Comparison of ENCODE assay signal across 9 mouse cellular contexts in the genomic region with DNA sequence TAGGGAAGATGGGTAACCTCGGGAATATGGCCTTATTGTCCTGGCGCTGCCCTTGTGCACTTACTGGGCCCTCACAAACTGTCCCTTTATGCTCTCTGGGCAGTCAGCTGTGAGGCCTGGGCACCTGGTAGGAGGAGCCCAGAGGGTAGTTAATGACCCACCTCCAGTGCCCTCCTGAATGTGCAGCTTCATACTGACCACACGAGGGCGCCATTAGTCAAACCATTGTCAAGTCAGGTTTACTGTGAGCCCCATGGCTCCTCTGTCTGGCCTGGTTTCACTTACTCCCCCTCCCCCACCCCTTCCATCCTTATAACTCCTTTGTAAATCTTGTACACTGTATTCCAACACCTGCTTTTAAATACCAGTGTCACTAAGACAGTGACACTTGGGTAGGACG. TPM values are rescaled to one million over a fixed set of nuclear protein-coding genes. Genes with fewer than 3 reads are reported as not detected.
DNase-seq lines count a peak whose midpoint lies in the region; ATAC-seq and TF ChIP-seq lines count a peak whose summit lies in the region.
"Had no signal": no experiment of that assay in that cellular context is flagged by ENCODE, and none has a peak within 500 bp of the region (broad histone marks: within the 10 kb centered on the region; RNA-seq: fewer than 3 reads in every experiment).

No protein-coding gene starts in this region.

- no peaks in the 10 kb centered on the region for H3K9me3 ChIP-seq in MEL (replicated peaks; ENCODE audit: insufficient read depth, low read length)
- no peaks in the 10 kb centered on the region for H3K9me3 ChIP-seq in forebrain, embryonic 15.5 days
- H3K9me3 ChIP-seq in intestine, embryonic 14.5 days (ENCODE audit: control insufficient read depth, low read length) = no peaks in the 10 kb centered on the region
- H3K9me3 ChIP-seq in liver, embryonic 15.5 days (replicated peaks) = no peaks in the 10 kb centered on the region
- H3K9me3 ChIP-seq in neural tube, embryonic 15.5 days (replicated peaks) = 0 out of 2 replicates have a peak, but pooled peaks cover 4% of the 10 kb centered on the region

- no peak overlapping the region for H3K27ac ChIP-seq in MEL (ENCODE audit: control insufficient read depth, low read depth, low read length)
- H3K27ac ChIP-seq in forebrain, embryonic 15.5 days (replicated peaks) = no peak overlapping the region
- H3K27ac ChIP-seq in intestine, embryonic 14.5 days (ENCODE audit: low read depth) = no peak overlapping the region
- H3K27ac ChIP-seq in liver, embryonic 15.5 days (replicated peaks) = no peak overlapping the region
- H3K27ac ChIP-seq in neural tube, embryonic 15.5 days (replicated peaks) = no peak overlapping the region

- no peak for TF ChIP-seq EP300 in MEL (IDR thresholded peaks at IDR 0.05; ENCODE audit: low read depth in 1 of 2, low read length in 2 of 2)

- TF ChIP-seq POLR2A in MEL (IDR thresholded peaks at IDR 0.05; ENCODE audit: control insufficient read depth in 1 of 2, insufficient read depth in 1 of 2, low read depth in 1 of 2, low read length in 2 of 2, poor library complexity in 1 of 2) = no peak

- no peak overlapping the region for H3K4me2 ChIP-seq in forebrain, embryonic 15.5 days (replicated peaks)
- no peak overlapping the region for H3K4me2 ChIP-seq in intestine, embryonic 14.5 days (ENCODE audit: low read length)
- H3K4me2 ChIP-seq in liver, embryonic 15.5 days = no peak overlapping the region
- no peak overlapping the region for H3K4me2 ChIP-seq in neural tube, embryonic 15.5 days

- no peak overlapping the region for H3K4me3 ChIP-seq in MEL (ENCODE audit: control insufficient read depth in 1 of 2, insufficient read depth in 1 of 2, low read depth in 2 of 2, low read length in 2 of 2)
- no peak overlapping the region for H3K4me3 ChIP-seq in forebrain, embryonic 15.5 days
- no peak overlapping the region for H3K4me3 ChIP-seq in intestine, embryonic 14.5 days (ENCODE audit: low read depth, low read length)
- H3K4me3 ChIP-seq in liver, embryonic 15.5 days (replicated peaks) = no peak overlapping the region
- H3K4me3 ChIP-seq in neural tube, embryonic 15.5 days (replicated peaks) = no peak overlapping the region

- 34% methylated on average over 5 of the region's 5 CpGs for WGBS in forebrain, embryonic 15.5 days
- WGBS in intestine, embryonic 14.5 days = 24% methylated on average over 5 of the region's 5 CpGs
- 18% methylated on average over 5 of the region's 5 CpGs for WGBS in liver, embryonic 15.5 days (ENCODE audit: insufficient replicate concordance)
- WGBS in neural tube, embryonic 15.5 days = 25% methylated on average over 5 of the region's 5 CpGs

- H3K79me2 ChIP-seq in MEL (ENCODE audit: control insufficient read depth, insufficient read depth, low read length, poor library complexity) = no peaks in the 10 kb centered on the region

- H3K9ac ChIP-seq in MEL (ENCODE audit: control insufficient read depth, low read depth, low read length, poor library complexity, severe bottlenecking) = no peak overlapping the region
- H3K9ac ChIP-seq in forebrain, embryonic 15.5 days (replicated peaks) = no peak overlapping the region
- no peak overlapping the region for H3K9ac ChIP-seq in intestine, embryonic 14.5 days (ENCODE audit: low read length)
- H3K9ac ChIP-seq in liver, embryonic 15.5 days = no peak overlapping the region
- no peak overlapping the region for H3K9ac ChIP-seq in neural tube, embryonic 15.5 days (replicated peaks)

- H3K36me3 ChIP-seq in MEL (ENCODE audit: control insufficient read depth in 1 of 2, insufficient read depth in 2 of 2, low read length in 2 of 2) = no peaks in the 10 kb centered on the region
- H3K36me3 ChIP-seq in forebrain, embryonic 15.5 days = peaks cover 49% of the 10 kb centered on the region
- no peaks in the 10 kb centered on the region for H3K36me3 ChIP-seq in intestine, embryonic 14.5 days (ENCODE audit: control insufficient read depth, insufficient read depth, low read length)
- no peaks in the 10 kb centered on the region for H3K36me3 ChIP-seq in liver, embryonic 15.5 days (replicated peaks)
- H3K36me3 ChIP-seq in neural tube, embryonic 15.5 days = peaks cover 82% of the 10 kb centered on the region

- H3K27me3 ChIP-seq in MEL (ENCODE audit: control insufficient read depth in 1 of 2, insufficient read depth in 2 of 2, low read length in 2 of 2) = no peaks in the 10 kb centered on the region
- no peaks in the 10 kb centered on the region for H3K27me3 ChIP-seq in forebrain, embryonic 15.5 days
- no peaks in the 10 kb centered on the region for H3K27me3 ChIP-seq in intestine, embryonic 14.5 days (replicated peaks; ENCODE audit: control insufficient read depth, insufficient read depth, low read length)
- H3K27me3 ChIP-seq in liver, embryonic 15.5 days = peaks cover 18% of the 10 kb centered on the region
- no peaks in the 10 kb centered on the region for H3K27me3 ChIP-seq in neural tube, embryonic 15.5 days (replicated peaks)

- peak; percentile 77 for DNase-seq in A20 (ENCODE audit: low read depth, low spot score)
- DNase-seq in MEL (ENCODE audit: low read depth, low spot score) = peak; percentile 80
- DNase-seq in cerebellum, adult 18-20 months = peak; percentile 72 to 79
- peak; percentile 73 for DNase-seq in intestine, embryonic 14.5 days (ENCODE audit: low spot score)
- no peak for DNase-seq in right cerebral cortex, postnatal 10 days (ENCODE audit: low spot score in 2 of 2)

- peak; percentile 92 for TF ChIP-seq RAD21 in MEL (IDR thresholded peaks at IDR 0.05; ENCODE audit: low read depth, low read length)

- ATAC-seq in forebrain, embryonic 15.5 days (replicated peaks) = peak; percentile 23; the same call in 1 of the 2 replicates
- peak; percentile 67 for ATAC-seq in intestine, embryonic 14.5 days (replicated peaks; ENCODE audit: low FRiP score, low TSS enrichment, low read depth)
- ATAC-seq in liver, embryonic 15.5 days (ENCODE audit: insufficient read depth) = peak; percentile 31; the same call in 1 of the 2 replicates
- peak; percentile 45; the same call in 1 of the 2 replicates for ATAC-seq in neural tube, embryonic 15.5 days (ENCODE audit: low FRiP score)

- TF ChIP-seq CTCF in MEL (IDR thresholded peaks at IDR 0.05 in 2 of 3, conservative IDR thresholded peaks at IDR 0.05 in 1 of 3; ENCODE audit: control insufficient read depth in 1 of 3, insufficient read depth in 1 of 3, low read depth in 2 of 3, low read length in 3 of 3, poor library complexity in 1 of 3, severe bottlenecking in 1 of 3) = peak; percentile 77 to 91 (median 88)

- H3K4me1 ChIP-seq in MEL (ENCODE audit: control insufficient read depth in 1 of 2, insufficient read depth in 2 of 2, low read length in 2 of 2) = peaks cover 0 to 4% of the 10 kb centered on the region in 2 experiments; a peak in 1 of 4 replicates
- 0 out of 2 replicates have a peak, but pooled peaks cover 3% of the 10 kb centered on the region for H3K4me1 ChIP-seq in forebrain, embryonic 15.5 days
- no peaks in the 10 kb centered on the region for H3K4me1 ChIP-seq in intestine, embryonic 14.5 days (replicated peaks; ENCODE audit: control insufficient read depth, insufficient read depth, low read length)
- H3K4me1 ChIP-seq in liver, embryonic 15.5 days (replicated peaks) = 0 out of 2 replicates have a peak, but pooled peaks cover 2% of the 10 kb centered on the region
- H3K4me1 ChIP-seq in neural tube, embryonic 15.5 days = peaks cover 10% of the 10 kb centered on the region

TF ChIP-seq in MEL, 35 proteins besides CTCF, POLR2A, EP300 and RAD21 (continues in another document):
- no peak for TF ChIP-seq ZMIZ1 (IDR thresholded peaks at IDR 0.05; ENCODE audit: low read depth, low read length)
- no peak for TF ChIP-seq RCOR1 (IDR thresholded peaks at IDR 0.05; ENCODE audit: low read depth, low read length)
- peak; percentile 87 for TF ChIP-seq ZC3H11A (IDR thresholded peaks at IDR 0.05; ENCODE audit: low read depth, low read length)
- peak; percentile 88 for TF ChIP-seq SMC3 (IDR thresholded peaks at IDR 0.05; ENCODE audit: low read depth, low read length)
- no peak for TF ChIP-seq KAT2A (conservative IDR thresholded peaks at IDR 0.05; ENCODE audit: low read depth, low read length)
- TF ChIP-seq ZKSCAN1 (IDR thresholded peaks at IDR 0.05; ENCODE audit: low read depth, low read length) = no peak
- no peak for TF ChIP-seq ELF1 (IDR thresholded peaks at IDR 0.05; ENCODE audit: low read depth, low read length)
- TF ChIP-seq UBTF (IDR thresholded peaks at IDR 0.05; ENCODE audit: borderline replicate concordance, insufficient read depth, low read depth, low read length) = no peak
- TF ChIP-seq POLR2AphosphoS2 (IDR thresholded peaks at IDR 0.05; ENCODE audit: low read length) = no peak
- no peak for TF ChIP-seq MYB (IDR thresholded peaks at IDR 0.05; ENCODE audit: low read depth, low read length)
- TF ChIP-seq TCF12 (IDR thresholded peaks at IDR 0.05; ENCODE audit: low read depth, low read length) = no peak
- no peak for TF ChIP-seq NRF1 (IDR thresholded peaks at IDR 0.05; ENCODE audit: insufficient read depth, low read depth, low read length, poor library complexity, severe bottlenecking)
- TF ChIP-seq CHD1 (IDR thresholded peaks at IDR 0.05; ENCODE audit: low read depth, low read length) = no peak
- no peak for TF ChIP-seq ZNF384 (IDR thresholded peaks at IDR 0.05; ENCODE audit: low read depth, low read length)
- no peak for TF ChIP-seq GABPA (IDR thresholded peaks at IDR 0.05; ENCODE audit: low read depth, low read length)
- TF ChIP-seq USF1 (IDR thresholded peaks at IDR 0.05; ENCODE audit: low read depth, low read length) = no peak
- TF ChIP-seq POLR2AphosphoS5 (IDR thresholded peaks at IDR 0.05; ENCODE audit: borderline replicate concordance, low read depth, low read length) = no peak

RNA-seq across cellular contexts. Expression of a gene that starts 47.1 kb away (rescaled TPM):
- not detected in 2 replicates for total RNA-seq in MEL (2012; rRNA removed)
- not detected for polyA plus RNA-seq in MEL (2012; ENCODE audit: insufficient read depth in 1 of 2, insufficient read length in 2 of 2, low read depth in 1 of 2, low replicate concordance in 2 of 2, missing spikeins in 1 of 2)
- polyA plus RNA-seq in forebrain, embryonic 15.5 days (2015; fragmentation: Nextera tagmentation; extraction: Ambion mirVana) = 0.11 and 0.13 TPM in 2 replicates
- polyA plus RNA-seq in intestine, embryonic 14.5 days (2014; fragmentation: Nextera tagmentation; extraction: Ambion mirVana) = not detected in 2 replicates
- polyA plus RNA-seq in liver, embryonic 15.5 days (2015; fragmentation: Nextera tagmentation; extraction: Ambion mirVana) = 9.8 and 12.4 TPM in 2 replicates
- not detected in 2 replicates for polyA plus RNA-seq in neural tube, embryonic 15.5 days (2015; fragmentation: Nextera tagmentation; extraction: Ambion mirVana)

RNA-seq across cellular contexts. Expression of a gene that starts 58.4 kb away (rescaled TPM):
- 0.04 TPM in 1 of 2 replicates, not detected in the other for total RNA-seq in MEL (2012; rRNA removed)
- polyA plus RNA-seq in MEL (2012; ENCODE audit: insufficient read depth in 1 of 2, insufficient read length in 2 of 2, low read depth in 1 of 2, low replicate concordance in 2 of 2, missing spikeins in 1 of 2) = under 1 TPM in 1 of 2 experiments, not detected in 1; 0.03 TPM
- polyA plus RNA-seq in forebrain, embryonic 15.5 days (2015; fragmentation: Nextera tagmentation; extraction: Ambion mirVana) = 0.26 and 0.43 TPM in 2 replicates
- polyA plus RNA-seq in intestine, embryonic 14.5 days (2014; fragmentation: Nextera tagmentation; extraction: Ambion mirVana) = 0.70 and 1.6 TPM in 2 replicates
- polyA plus RNA-seq in liver, embryonic 15.5 days (2015; fragmentation: Nextera tagmentation; extraction: Ambion mirVana) = 133 and 162 TPM in 2 replicates
- polyA plus RNA-seq in neural tube, embryonic 15.5 days (2015; fragmentation: Nextera tagmentation; extraction: Ambion mirVana) = 0.24 TPM in 1 of 2 replicates, not detected in the other
- total RNA-seq: left cerebral cortex, adult 18-20 months had no signal

Comparison
In these comparisons a context has a peak if more than half of its experiments do, and no peak if none do; other contexts are left out.
1. DNase-seq: peak in A20 (single experiment), MEL (single experiment), cerebellum, adult 18-20 months (2 of 2) and intestine, embryonic 14.5 days (single experiment); none in right cerebral cortex, postnatal 10 days (0 of 2).
2. RNA of a gene that starts 58.4 kb away (polyA plus RNA-seq): 133 to 162 TPM in liver, embryonic 15.5 days; 0.70 to 1.6 TPM in intestine, embryonic 14.5 days, 0.26 to 0.43 TPM in forebrain, embryonic 15.5 days, 0.24 TPM in neural tube, embryonic 15.5 days and 0.03 TPM in MEL; every median in the first group is over 10 times any median in the second.
3. Peak in every context shown above with its lines, with median percentiles within 50 percentile points of each other: ATAC-seq.